Mouse (Mus musculus) liver, embryonic 14.5 days (tissue): Measurements from ENCODE around the gene Agtpbp1. TPM values are rescaled to one million over a fixed set of nuclear protein-coding genes. Genes with fewer than 3 reads are reported as not detected.

Experiments
- ATAC-seq: fragments of 200-750 bp; cut with Nextera tagmentation; 2 replicates; pipeline ENCODE4 v1.8.0; 2017; ENCODE audit warnings: moderate number of reproducible peaks, mild to moderate bottlenecking, moderate library complexity; ENCODE audit not compliant: insufficient read depth
- DNase-seq, 3 experiments: peaks; one replicate each; pipeline ENCODE4 v3.0.0-alpha.2; 2012 to 2013; ENCODE audit warnings: low read depth in 3 of 3, low spot score in 3 of 3
- H3K27ac ChIP-seq: fragments of 300-500 bp; sonication (generic); 2 replicates; pipeline ENCODE4 v1.5.1; 2014; ENCODE audit warnings: moderate library complexity, mild to moderate bottlenecking, control low read depth, inconsistent platforms
- H3K27me3 ChIP-seq: fragments of 300-500 bp; sonication (generic); 2 replicates; pipeline ENCODE4 v1.6.1; 2014; ENCODE audit warnings: mild to moderate bottlenecking, low read length, moderate library complexity; ENCODE audit not compliant: control insufficient read depth, insufficient read depth
- H3K36me3 ChIP-seq: fragments of 300-500 bp; sonication (generic); replicated peaks from 2 replicates; pipeline ENCODE4 v1.6.1; 2014; ENCODE audit warnings: low read depth; ENCODE audit not compliant: control insufficient read depth, insufficient read depth
- H3K4me1 ChIP-seq, 2 experiments: fragments of 200-500 bp in 1 of 2; fragments of 300-500 bp in 1 of 2; sonication (generic) in 1 of 2; replicated peaks; 2 replicates each; pipeline ENCODE4 v1.6.1; 2012 to 2014; ENCODE audit warnings: antibody characterized with exemption in 1 of 2, inconsistent platforms in 1 of 2, low read length in 1 of 2; ENCODE audit not compliant: control insufficient read depth in 2 of 2, insufficient read depth in 2 of 2
- H3K4me2 ChIP-seq: fragments of 300-500 bp; sonication (generic); 2 replicates; pipeline ENCODE4 v1.6.1; 2014; ENCODE audit warnings: low read depth, mild to moderate bottlenecking, control low read depth, moderate library complexity
- H3K4me3 ChIP-seq, 2 experiments: fragments of 200-500 bp in 1 of 2; fragments of 300-500 bp in 1 of 2; sonication (generic) in 1 of 2; 2 replicates each; pipeline ENCODE4 v1.5.1; 2012 to 2014; ENCODE audit warnings: low read depth in 2 of 2, low read length in 2 of 2, mild to moderate bottlenecking in 2 of 2, control low read depth in 1 of 2, inconsistent platforms in 1 of 2, moderate library complexity in 1 of 2; ENCODE audit not compliant: insufficient read depth in 1 of 2
- H3K9ac ChIP-seq: fragments of 300-500 bp; sonication (generic); replicated peaks from 2 replicates; pipeline ENCODE4 v1.6.1; 2014; ENCODE audit warnings: mild to moderate bottlenecking, control low read depth, moderate library complexity
- H3K9me3 ChIP-seq: fragments of 300-500 bp; sonication (generic); 2 replicates; pipeline ENCODE4 v1.6.1; 2016; ENCODE audit warnings: low read length, mixed read lengths; ENCODE audit not compliant: control insufficient read depth
- CTCF ChIP-seq: IDR thresholded peaks from 2 replicates; pipeline ENCODE4 v1.5.1; 2016; ENCODE audit warnings: antibody characterized with exemption, low read depth, control low read depth
- EP300 ChIP-seq: IDR thresholded peaks from 2 replicates; pipeline ENCODE4 v1.6.1; 2016; ENCODE audit warnings: antibody characterized with exemption, low read depth
- WGBS: fragments of 180-500 bp; shearing (Covaris S2); extraction: QIAGEN DNeasy Blood & Tissue Kit; methylation state at CpG from one replicate; pipeline ENCODE4 v1.1.7; 2014; ENCODE audit not compliant: insufficient replicate concordance; 5-methylcytosine and 5-hydroxymethylcytosine counted together
- polyA plus RNA-seq, 2 experiments: library from polyadenylated mRNA; depleted of rRNA in 1 of 2; stranded (reverse) in 1 of 2; unstranded in 1 of 2; fragments of >200 nt; fragmentation: Nextera tagmentation in 1 of 2; extraction: Ambion mirVana in 1 of 2; gene quantifications; 2 replicates each; pipeline versions ENCODE4 v1.2.1 to v1.2.3; 2012 to 2014

The Agtpbp1 gene
- polyA plus RNA-seq, 2 experiments = 4.8 to 10.3 TPM

DNA sequence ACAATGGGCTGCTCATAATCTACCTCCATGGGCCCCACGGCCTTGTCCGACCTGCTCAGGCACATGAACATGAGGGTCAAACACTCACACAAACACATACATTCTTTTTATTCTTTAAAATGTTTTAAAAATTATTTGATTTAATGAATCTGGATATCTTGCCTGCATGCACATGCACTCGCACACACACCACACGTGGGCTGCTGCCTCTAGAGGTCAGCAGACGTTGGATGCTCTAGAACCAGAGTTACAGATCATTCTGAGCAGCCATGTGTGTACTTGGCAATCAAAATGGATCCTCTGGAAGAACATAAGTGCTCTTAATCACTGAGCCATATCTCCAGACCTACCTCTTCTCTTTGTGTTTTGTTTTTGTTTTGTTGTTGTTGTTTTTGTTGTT is 112.8 kb downstream of the Agtpbp1 start:
- Histone ChIP-seq H3K9me3 (no peaks in the 10 kb centered on the region), H3K4me2 (no peak overlapping the region), H3K36me3 (no peaks in the 10 kb centered on the region; the same call in 1 of the 2 replicates), H3K27me3 (no peaks in the 10 kb centered on the region), H3K27ac (no peak overlapping the region), H3K9ac (no peak overlapping the region), H3K4me3 (no peak overlapping the region), H3K4me1 (no peaks in the 10 kb centered on the region)
- DNase-seq (no peak), ATAC-seq (no peak)
- TF ChIP-seq CTCF = 0 out of 2 replicates have a peak, but pooled peaks have one; percentile 6
- no peak for TF ChIP-seq EP300
- WGBS = 77% methylated on average over 5 of the region's 5 CpGs

DNA sequence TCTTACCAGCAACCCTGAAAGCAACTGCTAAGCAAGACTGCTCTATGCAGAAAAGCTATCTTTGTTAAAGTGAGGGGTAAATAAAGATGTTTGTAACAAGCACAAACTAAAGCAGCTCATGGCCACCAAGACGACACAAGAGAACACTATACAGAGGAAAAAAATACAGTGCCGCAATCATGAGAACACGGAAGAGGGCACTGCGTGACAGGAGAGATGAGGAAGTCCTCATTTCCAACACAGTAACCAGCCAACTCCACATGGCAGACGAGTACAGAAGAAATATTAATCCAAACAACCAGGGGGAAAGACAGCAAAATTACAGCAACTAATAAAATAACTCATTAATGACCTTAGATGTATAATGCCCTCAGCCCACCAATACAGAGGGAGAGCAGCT is 115.3 kb downstream of the Agtpbp1 start:
- Histone ChIP-seq H3K9me3 (no peaks in the 10 kb centered on the region), H3K4me3 (no peak overlapping the region), H3K9ac (no peak overlapping the region), H3K4me2 (no peak overlapping the region), H3K27me3 (no peaks in the 10 kb centered on the region), H3K27ac (no peak overlapping the region), H3K4me1 (no peaks in the 10 kb centered on the region), H3K36me3 (no peaks in the 10 kb centered on the region)
- TF ChIP-seq CTCF (no peak), EP300 (no peak)
- DNase-seq (no peak), ATAC-seq (no peak)
- WGBS = 76% methylated on average over 5 of the region's 5 CpGs

DNA sequence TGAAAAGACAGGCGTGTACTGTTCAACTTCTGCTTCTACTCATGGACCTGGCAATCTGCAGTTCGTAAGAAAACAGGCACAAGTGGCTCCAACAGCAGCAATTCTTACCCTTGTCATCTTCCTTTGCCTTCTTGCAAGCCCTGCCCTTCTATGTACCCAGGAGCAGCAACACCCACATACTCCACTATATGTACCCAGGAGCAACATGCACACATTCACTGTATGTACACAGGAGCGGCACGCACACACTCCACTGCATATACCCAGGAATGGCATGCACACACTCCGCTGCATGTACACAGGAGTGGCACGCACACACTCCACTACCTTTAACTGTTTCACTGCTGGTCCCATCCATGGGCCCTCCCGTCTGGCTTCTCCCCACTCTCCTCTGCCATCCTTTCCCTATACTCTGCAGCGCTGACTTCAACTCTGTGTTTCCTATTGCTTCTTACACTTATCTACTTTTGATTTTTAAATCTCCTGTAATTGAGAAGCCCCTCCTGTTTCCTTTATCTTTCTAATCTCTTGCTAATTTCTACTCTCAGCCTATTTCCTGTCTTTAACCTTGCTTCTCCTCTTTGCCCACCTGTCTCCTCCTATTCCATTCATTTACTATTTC is 116.7 kb downstream of the Agtpbp1 start:
- H3K9ac ChIP-seq = no peak overlapping the region
- TF ChIP-seq EP300 (no peak), CTCF (no peak)
- no peak overlapping the region for H3K4me3 ChIP-seq
- H3K27me3 ChIP-seq = no peaks in the 10 kb centered on the region
- ATAC-seq (no peak), DNase-seq (no peak)
- no peaks in the 10 kb centered on the region for H3K36me3 ChIP-seq
- WGBS = 70% methylated on average over 8 of the region's 8 CpGs
- no peak overlapping the region for H3K27ac ChIP-seq
- no peaks in the 10 kb centered on the region for H3K4me1 ChIP-seq
- H3K9me3 ChIP-seq = no peaks in the 10 kb centered on the region
- H3K4me2 ChIP-seq = no peak overlapping the region

DNA sequence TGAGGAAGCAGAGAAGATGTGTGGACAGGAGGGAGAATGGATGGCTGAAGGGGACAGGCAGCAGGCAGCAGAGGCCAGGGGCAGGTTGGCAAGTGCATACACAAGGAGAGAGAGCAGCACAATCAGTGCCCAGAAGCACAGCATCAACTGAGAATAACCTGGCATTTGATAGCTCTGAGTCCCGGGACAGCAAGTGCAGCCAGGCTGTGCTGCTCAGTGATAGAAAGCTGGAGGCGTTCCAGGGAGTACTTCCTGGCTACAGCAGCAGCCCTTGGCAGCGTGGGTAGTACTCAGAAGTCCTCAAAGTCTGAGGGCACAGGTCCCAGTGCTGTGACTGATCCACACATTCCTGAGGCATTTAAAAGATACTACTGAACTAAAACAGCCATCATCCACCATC is 117.4 kb downstream of the Agtpbp1 start:
- H3K4me1 ChIP-seq = no peaks in the 10 kb centered on the region
- no peak overlapping the region for H3K4me3 ChIP-seq
- H3K27ac ChIP-seq = no peak overlapping the region
- no peaks in the 10 kb centered on the region for H3K36me3 ChIP-seq
- no peak overlapping the region for H3K4me2 ChIP-seq
- no peak overlapping the region for H3K9ac ChIP-seq
- no peak for ATAC-seq
- no peak for DNase-seq
- WGBS = 58% methylated on average over 3 of the region's 3 CpGs
- no peak for TF ChIP-seq EP300
- no peak for TF ChIP-seq CTCF
- no peaks in the 10 kb centered on the region for H3K9me3 ChIP-seq
- no peaks in the 10 kb centered on the region for H3K27me3 ChIP-seq

GRCm38 (mm10) chr13:59460958-59461357 is 124.1 kb downstream of the Agtpbp1 start:
- ATAC-seq (no peak), DNase-seq (no peak)
- Histone ChIP-seq H3K27me3 (no peaks in the 10 kb centered on the region), H3K36me3 (no peaks in the 10 kb centered on the region; the same call in 1 of the 2 replicates), H3K4me3 (no peak overlapping the region), H3K4me1 (no peaks in the 10 kb centered on the region), H3K9ac (no peak overlapping the region), H3K9me3 (no peaks in the 10 kb centered on the region), H3K27ac (no peak overlapping the region), H3K4me2 (no peak overlapping the region)
- WGBS = 69% methylated on average over 3 of the region's 3 CpGs
- TF ChIP-seq EP300 (no peak), CTCF (no peak)
